Mouse (Mus musculus) brown adipose tissue, adult 24 weeks (tissue): ENCODE data around the gene Rabep2. TPM values are rescaled to one million over a fixed set of nuclear protein-coding genes. Genes with fewer than 3 reads are reported as not detected.

Experiments
- H3K27ac ChIP-seq: fragments of 200-500 bp; replicated peaks from 2 replicates; pipeline ENCODE4 v1.5.1; 2012; ENCODE audit warnings: low read depth, mild to moderate bottlenecking, low read length
- H3K4me1 ChIP-seq: fragments of 200-500 bp; 2 replicates; pipeline ENCODE4 v1.6.1; 2012; ENCODE audit warnings: low read length, mixed read lengths; ENCODE audit not compliant: control insufficient read depth, insufficient read depth, insufficient read length
- H3K4me3 ChIP-seq: fragments of 200-500 bp; 2 replicates; pipeline ENCODE4 v1.5.1; 2012; ENCODE audit warnings: low read depth, mild to moderate bottlenecking, low read length, moderate library complexity; ENCODE audit not compliant: insufficient read depth
- polyA plus RNA-seq: library from polyadenylated mRNA; stranded (reverse); fragments of >200 nt; gene quantifications from 2 replicates; pipeline ENCODE4 v1.2.4, GENCODE M21; 2012; ENCODE audit not compliant: missing spikeins, insufficient read depth, insufficient read length

Rabep2 gene
- polyA plus RNA-seq, 1 experiment = 6.4 TPM

DNA sequence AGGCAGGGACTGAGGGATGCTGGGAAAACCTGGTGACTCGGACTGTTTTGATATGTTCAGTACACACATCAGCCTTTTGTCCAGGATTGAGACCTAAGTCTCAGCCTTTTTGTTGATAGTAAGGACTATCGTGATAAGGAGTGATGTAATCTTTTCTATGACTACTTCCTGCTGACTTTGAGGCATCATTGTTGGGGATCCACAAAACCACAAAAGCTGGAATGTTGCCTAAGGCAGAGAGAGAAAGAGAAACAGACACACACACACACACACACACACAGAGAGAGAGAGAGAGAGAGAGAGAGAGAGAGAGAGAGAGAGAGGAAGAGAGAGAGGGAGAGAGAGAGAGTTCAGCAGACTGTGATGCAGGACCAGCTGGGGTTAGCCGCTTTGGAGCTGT is 10.1 kb upstream of the Rabep2 start:
- Histone ChIP-seq H3K4me1 (no peaks in the 10 kb centered on the region), H3K4me3 (no peak overlapping the region), H3K27ac (no peak overlapping the region)

DNA sequence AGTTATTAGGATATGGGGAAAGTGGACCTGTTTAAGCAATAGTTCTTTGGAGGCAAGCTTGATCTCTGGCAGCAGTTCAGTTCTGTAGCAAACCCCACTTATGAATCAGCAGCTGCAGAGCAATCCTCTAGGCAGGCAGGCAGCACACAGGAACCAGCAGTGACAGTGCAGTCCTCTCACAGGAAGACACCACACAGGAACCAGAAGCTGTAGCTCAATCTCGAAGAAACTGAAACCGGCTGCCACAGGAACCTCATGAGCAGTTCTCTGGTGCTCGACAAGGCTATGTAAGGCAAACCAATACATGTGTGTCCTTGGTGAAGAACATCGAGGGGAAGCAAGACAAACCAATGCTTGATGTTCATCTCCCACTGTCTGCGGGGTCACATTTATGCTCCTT is 6.8 kb upstream of the Rabep2 start:
- H3K27ac ChIP-seq = no peak overlapping the region
- H3K4me3 ChIP-seq = no peak overlapping the region
- no peaks in the 10 kb centered on the region for H3K4me1 ChIP-seq

DNA sequence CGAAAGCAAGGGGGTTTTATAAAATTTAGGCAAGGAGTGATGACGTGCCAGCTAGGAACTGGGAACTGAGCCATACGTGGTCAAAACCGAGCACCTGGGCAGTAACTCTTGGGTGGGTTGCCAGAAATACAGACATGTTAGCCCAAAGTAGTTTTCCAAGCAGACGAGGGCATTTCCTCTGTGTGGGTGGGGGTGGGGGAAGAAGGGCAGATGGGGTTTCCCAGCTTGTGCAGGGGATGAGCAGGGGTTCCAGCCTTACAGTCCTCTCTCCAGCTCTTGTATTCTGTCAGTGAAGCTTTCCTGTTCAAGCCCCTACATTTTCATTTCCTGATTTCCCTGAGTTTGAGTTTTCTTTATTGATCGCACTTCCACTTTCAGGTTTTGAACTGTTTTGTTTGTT is 4.4 kb upstream of the Rabep2 start:
- Histone ChIP-seq H3K4me1 (no peaks in the 10 kb centered on the region), H3K27ac (no peak overlapping the region), H3K4me3 (no peak overlapping the region)

DNA sequence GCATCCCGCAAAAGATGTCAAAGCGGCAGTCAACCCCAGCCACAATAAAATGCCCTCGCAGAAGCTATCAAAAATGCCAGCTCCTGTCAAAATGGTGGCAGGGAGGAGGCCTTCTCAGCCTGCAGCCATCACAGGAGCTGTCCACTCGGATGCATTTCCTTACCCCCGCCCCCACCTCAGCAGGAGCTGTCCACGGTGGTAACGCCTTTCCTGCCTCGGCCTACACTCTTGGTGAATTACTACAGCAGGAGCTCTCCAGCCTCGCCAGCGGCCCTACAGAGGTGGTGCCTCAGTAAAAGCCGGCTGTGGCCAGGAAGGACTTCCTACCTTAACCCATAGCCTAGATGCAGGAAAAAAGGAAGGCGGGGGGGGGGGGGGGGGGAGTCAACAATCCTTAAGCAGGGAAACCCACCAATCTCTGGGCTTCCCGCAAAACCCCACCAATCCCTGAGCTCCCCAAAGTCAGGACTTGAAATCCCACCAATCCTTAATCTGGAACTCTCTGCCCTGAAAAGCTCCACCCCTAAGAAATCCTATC is 1.2 kb upstream of the Rabep2 start:
- no peak overlapping the region for H3K27ac ChIP-seq
- peaks cover 8% of the 10 kb centered on the region for H3K4me1 ChIP-seq
- H3K4me3 ChIP-seq = no peak overlapping the region

DNA sequence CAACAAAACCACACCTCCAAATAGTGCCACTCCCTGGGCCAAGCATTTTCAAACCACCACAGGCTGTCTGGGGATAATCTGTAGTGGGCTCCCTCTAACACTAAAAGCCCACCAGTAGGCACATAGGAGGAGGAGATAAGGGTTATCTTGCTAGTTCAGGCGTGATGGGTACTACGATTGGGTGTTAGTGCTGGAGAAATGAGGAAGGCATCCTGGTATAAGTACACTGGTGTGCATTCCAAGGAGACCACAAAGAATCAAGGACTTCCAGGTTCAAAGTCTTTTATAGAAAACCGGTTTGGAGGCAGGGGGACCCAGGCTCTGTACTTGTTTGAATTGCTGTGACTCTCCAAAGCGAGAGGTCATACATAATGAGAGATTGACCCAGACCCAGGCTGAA is 405 bp upstream of the Rabep2 start:
- H3K4me1 ChIP-seq = peaks cover 8% of the 10 kb centered on the region
- H3K4me3 ChIP-seq = peak overlapping the region; percentile 91

DNA sequence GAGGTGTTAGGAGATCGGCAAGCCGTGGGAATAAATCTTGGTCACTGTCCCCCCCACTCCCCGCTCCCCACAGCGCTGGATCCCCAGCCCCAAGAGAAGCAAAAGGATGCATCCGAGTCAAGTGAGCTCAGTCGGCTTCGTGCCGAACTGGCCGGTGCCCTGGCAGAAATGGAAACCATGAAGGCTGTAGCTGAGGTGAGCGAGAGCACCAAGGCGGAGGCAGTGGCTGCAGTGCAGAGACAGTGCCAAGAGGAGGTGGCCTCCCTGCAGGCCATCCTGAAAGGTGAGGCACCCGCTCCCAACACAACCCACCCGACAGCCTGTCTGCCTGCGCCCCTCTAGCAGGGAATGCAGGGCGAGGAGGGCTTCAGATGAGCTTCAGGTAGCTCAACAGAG is 942 bp downstream of the Rabep2 start:
- Histone ChIP-seq H3K4me1 (peaks cover 8% of the 10 kb centered on the region), H3K27ac (no peak overlapping the region), H3K4me3 (peak overlapping the region; percentile 91)

More for the DNA sequence above, 405 bp upstream of the Rabep2 start:
- H3K27ac ChIP-seq = peak overlapping the region; percentile 83

DNA sequence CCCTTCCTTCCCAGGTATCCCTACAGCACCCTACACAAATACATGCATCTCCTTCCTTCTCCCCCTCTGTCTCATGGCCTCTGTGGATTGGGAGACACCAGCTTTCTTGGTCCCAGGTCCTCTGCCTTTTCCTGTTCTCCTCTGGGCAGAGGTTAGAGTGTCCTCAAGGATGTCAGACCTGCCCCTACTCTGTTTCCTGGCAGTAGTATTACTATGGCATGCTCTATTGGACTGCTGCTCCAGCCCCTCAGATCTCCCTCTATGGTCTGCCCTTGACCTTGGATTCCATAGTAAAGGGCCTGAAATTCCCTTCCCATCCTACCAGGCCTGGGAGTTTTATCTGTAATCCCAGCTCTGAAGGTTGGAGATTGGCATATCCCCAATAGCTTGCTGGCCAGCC is 1.6 kb downstream of the Rabep2 start:
- 0 out of 2 replicates have a peak overlapping the region, but pooled peaks have one; percentile 91 for H3K4me3 ChIP-seq
- H3K27ac ChIP-seq = no peak overlapping the region
- H3K4me1 ChIP-seq = peaks cover 8% of the 10 kb centered on the region

DNA sequence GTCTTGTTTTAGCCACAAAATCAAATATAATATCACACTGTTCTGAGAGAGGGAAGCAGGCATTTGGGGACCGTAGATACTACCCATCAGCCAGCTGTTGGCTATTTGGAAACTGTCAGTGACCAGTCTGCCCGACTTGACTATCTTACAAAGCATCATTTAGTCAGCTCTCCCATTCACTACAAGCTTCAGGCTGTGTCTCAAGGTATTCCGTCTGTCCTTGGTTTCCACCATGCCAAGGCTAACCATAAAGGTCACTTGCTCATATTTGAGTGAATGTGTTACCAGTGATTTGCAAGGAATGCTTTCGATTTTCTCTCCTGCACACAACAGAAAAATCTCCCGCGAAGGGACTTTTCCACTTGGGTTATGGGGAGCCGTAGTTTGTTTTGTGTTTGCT is 6.2 kb downstream of the Rabep2 start:
- H3K4me3 ChIP-seq = no peak overlapping the region
- peaks cover 5% of the 10 kb centered on the region for H3K4me1 ChIP-seq
- no peak overlapping the region for H3K27ac ChIP-seq

DNA sequence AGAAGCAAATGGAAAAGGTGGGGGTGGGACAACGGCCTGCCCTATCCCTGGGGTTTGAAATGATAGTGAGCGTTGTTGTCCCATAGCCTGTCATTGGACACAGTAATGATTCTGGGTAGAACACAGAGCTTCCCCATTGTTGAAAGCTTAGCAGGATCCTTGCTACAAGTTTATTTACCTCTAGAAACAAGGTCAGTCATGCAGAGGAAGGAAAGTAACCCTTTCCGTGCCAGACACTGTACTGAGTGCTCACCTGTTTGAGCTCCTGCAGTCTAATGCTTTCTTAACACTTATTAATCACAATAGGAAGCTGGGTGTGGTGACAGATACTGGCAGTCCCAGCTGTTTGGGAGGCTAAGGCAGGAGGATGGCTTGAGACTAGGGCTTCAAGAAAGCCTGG is 7.2 kb downstream of the Rabep2 start:
- no peak overlapping the region for H3K4me3 ChIP-seq
- no peak overlapping the region for H3K27ac ChIP-seq
- no peaks in the 10 kb centered on the region for H3K4me1 ChIP-seq

DNA sequence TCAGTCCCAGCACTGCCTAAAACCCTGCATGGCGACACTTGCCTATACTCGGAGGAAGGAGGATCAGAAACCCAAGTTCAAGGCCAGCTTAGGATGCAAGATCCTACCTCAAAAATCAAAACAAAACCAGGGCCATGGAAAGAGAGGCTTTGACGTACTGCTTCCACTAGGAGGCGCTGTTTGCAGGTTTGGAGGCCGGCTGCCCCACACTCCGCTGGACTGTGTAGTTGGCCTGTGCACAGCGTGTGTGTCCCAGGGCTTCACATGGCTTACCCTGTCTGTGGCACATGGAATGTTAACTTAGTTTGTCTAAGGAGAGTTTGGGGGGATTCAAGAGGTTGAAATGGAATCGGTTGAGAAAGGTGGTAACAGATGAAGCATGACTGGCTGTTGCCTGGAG is 8.3 kb downstream of the Rabep2 start:
- H3K27ac ChIP-seq = no peak overlapping the region
- H3K4me1 ChIP-seq = no peaks in the 10 kb centered on the region
- H3K4me3 ChIP-seq = no peak overlapping the region

DNA sequence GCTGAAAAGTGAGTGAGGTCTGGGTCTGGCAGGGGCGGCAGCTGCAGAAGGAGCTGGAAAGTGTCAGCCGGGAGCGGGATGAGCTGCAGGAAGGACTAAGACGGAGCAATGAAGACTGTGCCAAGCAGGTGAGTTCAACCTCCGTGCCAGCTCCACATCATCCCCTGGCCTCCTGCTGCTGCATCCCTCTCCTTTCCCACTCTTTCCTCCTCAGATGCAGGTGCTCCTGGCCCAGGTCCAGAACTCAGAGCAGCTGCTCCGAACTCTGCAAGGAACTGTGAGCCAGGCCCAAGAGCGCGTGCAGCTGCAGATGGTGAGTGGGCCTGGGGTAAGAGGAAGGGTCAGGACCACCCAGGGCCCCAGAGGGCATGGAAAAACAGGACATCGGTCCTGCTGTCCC is 11.6 kb downstream of the Rabep2 start:
- H3K4me3 ChIP-seq = no peak overlapping the region
- H3K4me1 ChIP-seq = no peaks in the 10 kb centered on the region
- no peak overlapping the region for H3K27ac ChIP-seq

DNA sequence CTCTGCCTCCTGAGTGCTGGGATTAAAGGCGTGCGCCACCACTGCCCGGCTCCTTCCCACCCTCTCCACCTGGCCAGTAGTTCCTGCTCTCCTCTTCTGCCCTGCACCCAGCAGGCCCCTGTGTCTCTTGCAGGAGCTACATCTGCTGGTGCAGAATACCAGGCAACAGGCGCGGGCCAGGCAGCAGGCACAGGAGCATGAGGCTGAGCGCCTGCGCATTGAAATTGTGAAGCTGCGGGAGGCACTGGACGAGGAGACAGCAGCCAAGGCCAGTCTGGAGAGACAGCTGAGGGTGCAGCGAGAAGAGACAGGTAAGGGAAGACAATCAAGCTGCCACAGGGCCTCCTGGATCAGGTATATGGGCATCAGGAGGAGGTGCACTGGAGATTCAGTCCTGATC is 15.4 kb downstream of the Rabep2 start:
- no peak overlapping the region for H3K4me3 ChIP-seq
- no peaks in the 10 kb centered on the region for H3K4me1 ChIP-seq
- no peak overlapping the region for H3K27ac ChIP-seq

DNA sequence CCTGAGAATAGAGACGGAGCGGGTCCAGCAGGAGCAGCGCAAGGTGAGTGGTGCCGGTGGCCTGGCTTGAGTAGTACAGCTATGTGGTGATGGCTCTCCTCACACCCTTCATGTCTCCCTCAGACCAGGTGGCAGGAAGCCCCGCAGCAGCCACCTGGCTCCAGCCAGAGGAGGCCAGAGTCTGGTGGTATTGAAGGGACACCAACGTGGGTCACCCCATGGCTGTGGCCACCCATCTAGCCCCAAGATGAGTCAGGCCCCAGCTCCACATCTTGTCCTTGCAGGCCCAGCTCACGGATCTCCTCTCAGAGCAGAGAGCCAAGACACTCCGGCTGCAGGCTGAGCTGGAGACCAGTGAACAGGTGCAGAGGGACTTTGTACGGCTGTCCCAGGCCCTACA is 16.0 kb downstream of the Rabep2 start:
- Histone ChIP-seq H3K4me3 (no peak overlapping the region), H3K4me1 (no peaks in the 10 kb centered on the region), H3K27ac (no peak overlapping the region)

DNA sequence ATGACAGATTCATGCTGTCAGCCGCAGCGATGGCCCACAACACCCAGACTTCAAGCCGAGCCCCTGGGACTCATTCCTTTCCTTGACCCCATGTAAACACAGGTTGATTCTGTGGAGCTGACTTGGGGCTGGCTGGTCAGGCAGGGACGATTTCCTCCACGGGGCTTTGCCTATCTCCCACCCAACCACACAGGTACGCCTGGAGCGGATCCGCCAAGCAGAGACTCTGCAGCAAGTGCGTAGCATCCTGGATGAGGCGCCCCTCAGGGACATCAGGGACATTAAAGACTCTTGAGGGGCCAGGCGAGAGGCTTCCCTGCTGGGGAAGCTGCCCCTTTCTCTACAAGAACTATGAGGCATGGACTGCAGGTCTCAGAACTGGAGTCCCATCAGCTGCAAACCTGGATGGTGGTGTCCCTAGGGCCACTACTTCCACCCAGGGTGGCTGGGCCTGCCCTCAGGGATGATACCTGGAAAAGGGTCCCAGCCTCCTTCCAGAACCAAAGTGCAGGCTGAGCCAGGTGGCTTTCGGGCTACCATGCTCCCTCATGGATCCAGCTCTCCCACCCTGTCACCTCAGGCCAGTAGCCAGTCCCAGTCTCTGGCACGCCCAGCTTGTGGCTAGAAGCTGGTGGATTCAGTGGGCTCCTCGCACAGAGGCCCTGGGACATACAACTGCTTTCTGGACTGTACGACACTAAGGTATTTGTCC is 16.7 kb downstream of the Rabep2 start:
- H3K27ac ChIP-seq = no peak overlapping the region
- no peak overlapping the region for H3K4me3 ChIP-seq
- no peaks in the 10 kb centered on the region for H3K4me1 ChIP-seq

DNA sequence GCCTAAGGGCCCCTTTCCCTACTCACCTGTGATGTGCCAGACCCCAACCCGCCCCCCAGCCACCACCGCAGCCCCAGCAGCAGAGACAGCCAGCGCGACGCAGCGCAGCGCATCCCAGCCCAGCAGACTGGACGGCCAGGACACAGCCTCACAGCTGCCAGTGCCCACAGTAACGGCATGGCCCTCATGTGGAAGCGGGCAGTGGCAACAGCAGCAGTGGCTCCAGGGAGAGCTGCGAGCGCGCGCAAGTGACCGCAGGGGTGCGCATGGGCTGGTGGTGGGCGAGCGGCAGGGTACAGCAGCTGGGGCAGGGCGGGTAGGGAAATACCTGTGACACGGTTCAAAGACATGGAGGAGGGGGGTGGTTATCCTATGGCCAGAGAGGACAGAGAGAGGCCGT is 17.7 kb downstream of the Rabep2 start:
- Histone ChIP-seq H3K4me3 (no peak overlapping the region), H3K27ac (no peak overlapping the region), H3K4me1 (no peaks in the 10 kb centered on the region)

DNA sequence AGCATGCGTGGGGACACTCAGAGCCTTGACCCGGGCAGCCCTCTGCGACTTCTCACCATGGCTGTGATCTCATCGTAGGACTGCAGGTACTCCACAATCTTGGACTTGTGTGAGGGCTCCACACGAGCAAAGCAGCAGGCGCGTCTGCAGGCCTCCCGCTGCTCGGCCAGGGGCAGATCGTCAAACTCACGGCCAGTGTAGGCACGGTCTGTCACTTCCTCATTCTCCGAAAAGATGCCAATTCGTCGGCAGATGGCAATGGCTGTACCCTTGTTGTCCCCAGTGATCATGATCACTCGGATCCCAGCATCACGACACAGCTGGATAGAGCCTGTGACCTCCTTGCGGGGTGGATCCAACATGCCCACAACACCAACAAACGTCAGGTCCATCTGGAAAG is 19.9 kb downstream of the Rabep2 start:
- H3K27ac ChIP-seq = no peak overlapping the region
- H3K4me1 ChIP-seq = no peaks in the 10 kb centered on the region
- no peak overlapping the region for H3K4me3 ChIP-seq
